Mouse (Mus musculus) adrenal gland (tissue): ENCODE measurements around the gene 1700001P01Rik.
"Not testable (repeated sequence)": the region's sequence is repeated elsewhere in the genome, so short reads cannot be mapped to it uniquely, and the experiment has no call there.

Source experiments
- intact Hi-C: fragments of 180-260 bp; cut with DNase I; formaldehyde crosslinking; loops from one replicate; pipeline ENCODE4 v1.15.1; 2025
- microRNA-seq, 2 experiments: library from miRNA; unstranded; fragments of <30 nt; microRNA quantifications; one replicate each; pipeline ENCODE4; 2019

1700001P01Rik gene

DNA sequence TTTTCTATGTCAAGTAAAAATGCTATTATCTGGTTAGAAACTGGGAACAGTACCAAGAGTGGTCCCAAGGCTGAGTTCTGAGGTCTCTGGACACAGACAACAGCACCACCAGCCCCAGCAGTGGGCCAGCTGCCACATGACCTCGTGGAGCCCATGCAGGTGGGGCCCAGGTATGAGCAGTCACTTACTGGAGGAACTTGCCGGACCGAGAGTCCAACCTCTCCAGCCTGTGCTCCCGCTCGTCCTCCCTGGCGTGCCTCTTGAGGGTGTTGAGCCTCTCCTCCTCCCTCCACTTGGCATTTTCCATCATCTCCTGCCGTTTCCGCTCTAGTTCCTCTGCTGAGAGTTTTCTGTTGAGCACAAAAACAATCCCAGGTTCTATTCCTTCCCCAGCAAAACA is 27.9 kb downstream of the 1700001P01Rik start:
- intact Hi-C loops: no loop called here

DNA sequence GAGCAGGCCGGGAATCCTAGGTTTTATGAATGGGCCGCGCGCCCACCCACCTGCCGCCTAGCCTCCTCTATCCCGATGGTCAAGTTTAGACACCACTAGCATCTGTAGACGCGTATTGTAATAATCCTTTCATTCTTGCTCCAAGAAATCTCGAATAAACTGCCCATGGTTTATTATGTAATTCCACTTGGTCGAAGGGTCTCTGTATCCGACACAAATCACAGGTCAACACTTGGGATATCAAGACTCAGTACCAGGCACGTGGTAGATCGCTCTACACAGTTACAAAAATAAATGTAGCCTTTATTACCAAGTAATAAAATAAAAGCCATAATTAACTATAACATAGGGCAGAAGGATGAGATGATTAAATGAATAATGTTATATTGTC is 30.4 kb downstream of the 1700001P01Rik start:
- intact Hi-C loops: no loop called here

DNA sequence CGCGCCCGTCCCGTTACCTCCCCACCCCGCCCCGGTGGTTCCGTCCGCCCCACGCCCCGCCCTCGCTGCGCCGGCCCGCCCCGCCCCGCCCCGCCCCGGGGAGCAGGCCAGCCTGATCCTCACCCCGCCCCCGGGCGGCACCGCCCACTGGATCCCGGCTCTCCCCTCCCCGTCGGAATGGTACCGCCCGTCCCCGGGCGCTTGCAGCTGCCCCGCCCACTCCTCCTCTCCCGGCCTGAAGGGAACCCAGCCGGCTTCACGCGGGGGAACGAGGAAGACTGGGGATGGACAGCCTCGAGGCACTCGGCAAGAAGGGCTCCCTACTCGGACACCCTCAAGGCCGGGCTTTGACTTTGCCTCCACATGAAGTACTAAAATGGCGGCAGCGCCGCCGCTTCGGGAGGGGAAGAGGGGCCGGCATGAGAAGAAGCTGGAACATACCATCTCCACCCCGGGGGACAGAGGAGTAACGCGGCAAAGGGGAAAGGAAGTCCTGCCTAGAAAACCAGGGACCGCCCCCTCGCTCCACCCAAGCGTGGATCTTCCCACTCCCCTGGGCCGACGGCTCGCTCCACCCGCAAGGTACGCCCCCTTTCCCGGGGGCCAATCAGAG is 30.9 kb downstream of the 1700001P01Rik start:
- intact Hi-C loops: loop anchor here (5.0 kb wide), 1 partner anchor 43 kb away; the partner anchor contains the start of genes Pcgf2 and Psmb3

DNA sequence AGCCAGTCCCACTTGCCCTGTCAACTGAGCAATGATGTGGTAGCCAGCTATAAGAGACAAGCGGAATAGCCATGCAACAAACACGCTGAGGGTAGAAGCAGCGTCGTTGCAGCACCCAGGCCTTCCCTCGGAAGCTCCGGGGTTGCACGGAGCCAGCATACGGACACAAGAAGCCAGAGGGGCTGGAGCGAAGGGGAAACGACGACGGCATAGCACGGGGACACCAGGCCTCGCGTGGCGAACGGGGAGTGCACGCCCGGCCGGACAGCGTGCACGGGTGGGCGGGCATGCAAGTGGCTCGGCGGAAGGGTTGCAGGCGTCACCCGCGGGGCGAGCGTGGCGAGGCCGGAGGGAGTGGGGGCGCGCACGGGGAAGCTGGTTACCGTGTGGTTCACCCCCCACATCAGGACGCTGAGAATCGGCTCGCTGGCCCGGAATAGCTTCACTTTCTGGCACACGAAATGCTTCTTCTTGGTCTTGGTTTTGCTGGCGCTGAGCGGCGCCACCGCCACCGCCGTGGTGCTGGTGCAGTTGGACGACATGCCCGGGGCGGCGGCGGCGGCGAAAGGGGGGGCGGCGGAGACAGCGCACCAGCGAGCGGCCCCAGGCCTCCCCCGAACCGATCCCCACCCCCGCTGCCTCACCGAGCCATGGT is 31.5 kb downstream of the 1700001P01Rik start, which contains the start of gene Pip4k2b:
TSS of gene Pip4k2b (minus strand) at position 642 of the 655 bp plus-strand sequence.
- intact Hi-C loops: loop anchor here (5.0 kb wide), 1 partner anchor 42 kb away; the partner anchor contains the start of genes Pcgf2 and Psmb3

DNA sequence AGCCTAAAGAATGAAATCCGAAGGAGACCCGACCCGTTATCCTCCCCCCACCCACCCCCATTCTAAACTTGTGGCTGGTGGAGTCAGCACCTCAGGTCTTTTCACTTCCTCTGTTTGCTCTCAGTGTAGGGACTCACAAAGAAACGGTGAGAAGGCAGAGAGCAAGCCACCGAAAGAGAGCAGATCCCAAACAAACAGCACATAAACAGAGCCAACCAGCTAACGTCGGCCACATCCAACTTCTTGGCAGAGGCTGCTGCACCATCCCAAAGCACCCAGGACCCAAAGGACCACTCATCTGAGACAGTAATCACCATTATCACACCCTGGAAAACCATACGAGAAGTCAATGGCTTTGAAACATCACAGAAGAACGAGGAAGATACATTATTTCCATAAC is 32.3 kb downstream of the 1700001P01Rik start:
- intact Hi-C loops: loop anchor here (5.0 kb wide), 1 partner anchor 41 kb away; the partner anchor contains the start of genes Pcgf2 and Psmb3

DNA sequence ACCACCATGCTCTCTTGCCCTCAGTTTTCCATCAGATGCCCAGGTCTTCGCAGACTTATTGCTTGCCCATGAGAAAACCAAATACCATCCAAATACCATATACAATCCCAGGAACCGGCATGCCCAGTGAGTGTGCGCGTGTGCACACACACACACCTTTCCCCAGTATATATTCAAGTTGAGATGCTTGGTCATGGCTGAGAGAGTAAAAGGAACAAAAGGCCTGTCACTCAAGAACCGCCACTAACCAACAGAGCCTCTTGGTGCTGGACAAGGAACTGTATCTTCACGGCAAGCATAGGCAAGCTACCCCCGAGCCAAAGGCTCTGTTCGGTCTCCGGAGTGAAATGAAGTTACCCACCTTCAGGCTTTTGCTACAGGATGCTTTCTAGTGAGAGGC is 33.1 kb downstream of the 1700001P01Rik start:
- intact Hi-C loops: loop anchor here (5.0 kb wide), 1 partner anchor 40 kb away; the partner anchor contains the start of genes Pcgf2 and Psmb3

DNA sequence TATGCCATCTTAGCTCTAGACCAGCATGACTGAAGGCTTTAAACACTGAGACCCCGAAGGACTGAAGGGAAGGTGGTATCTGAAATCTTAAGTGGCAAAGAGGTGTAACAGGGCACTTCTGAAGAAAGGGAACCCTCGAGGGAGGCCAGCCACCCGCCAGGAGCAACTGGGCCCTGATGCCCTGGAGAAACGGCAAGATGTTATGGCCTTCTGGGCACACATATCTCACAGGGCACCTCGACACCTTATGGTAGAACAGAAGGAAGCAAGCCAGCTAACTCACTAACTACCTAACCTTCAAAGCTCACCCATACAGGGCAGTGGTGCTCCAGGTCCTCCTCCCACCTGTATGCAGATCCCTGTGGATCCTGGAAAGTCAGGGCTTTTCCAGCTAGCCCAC is 33.6 kb downstream of the 1700001P01Rik start:
- intact Hi-C loops: loop anchor here (5.0 kb wide), 1 partner anchor 40 kb away; the partner anchor contains the start of genes Pcgf2 and Psmb3

DNA sequence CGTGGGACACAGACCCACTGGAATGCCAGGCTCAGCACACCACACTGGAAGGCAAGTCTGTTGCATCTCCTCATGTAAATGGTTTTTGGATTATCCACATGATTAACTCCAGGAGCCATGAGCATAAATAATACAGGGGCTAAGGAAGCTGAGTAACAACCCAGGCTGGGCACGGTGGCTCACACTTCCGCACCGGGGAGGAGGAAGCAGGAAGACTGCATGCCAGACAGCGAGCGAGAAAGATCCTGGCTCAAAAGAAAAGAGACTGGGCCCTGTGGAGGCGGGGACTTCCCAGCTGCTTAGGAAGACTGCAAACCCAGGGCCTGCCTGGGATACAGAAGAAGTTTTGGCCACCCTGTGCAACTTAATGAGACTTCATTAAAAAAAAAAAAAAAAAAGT is 35.5 kb downstream of the 1700001P01Rik start:
- intact Hi-C loops: loop anchor here (5.0 kb wide), 1 partner anchor 38 kb away; the partner anchor contains the start of genes Pcgf2 and Psmb3

DNA sequence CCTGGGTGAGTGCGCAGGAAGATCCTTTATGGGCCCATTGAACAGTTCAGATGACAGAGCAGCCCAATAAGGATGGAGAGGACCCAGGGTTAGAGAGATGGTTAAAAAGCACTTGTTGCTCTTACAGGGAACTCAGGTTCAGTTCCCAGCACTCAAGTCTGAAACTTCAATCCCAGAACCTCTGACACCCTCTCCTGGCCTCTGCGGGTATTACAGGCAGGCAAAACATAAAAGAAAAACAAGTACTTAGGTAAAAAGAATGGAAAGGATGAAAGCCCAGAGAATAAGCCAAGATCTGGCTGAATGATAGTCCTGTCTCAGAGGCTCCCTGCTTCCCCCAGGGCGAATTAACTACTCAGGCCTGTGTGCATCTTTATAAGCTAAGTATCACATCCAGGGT is 36.6 kb downstream of the 1700001P01Rik start:
- intact Hi-C loops: no loop called here

DNA sequence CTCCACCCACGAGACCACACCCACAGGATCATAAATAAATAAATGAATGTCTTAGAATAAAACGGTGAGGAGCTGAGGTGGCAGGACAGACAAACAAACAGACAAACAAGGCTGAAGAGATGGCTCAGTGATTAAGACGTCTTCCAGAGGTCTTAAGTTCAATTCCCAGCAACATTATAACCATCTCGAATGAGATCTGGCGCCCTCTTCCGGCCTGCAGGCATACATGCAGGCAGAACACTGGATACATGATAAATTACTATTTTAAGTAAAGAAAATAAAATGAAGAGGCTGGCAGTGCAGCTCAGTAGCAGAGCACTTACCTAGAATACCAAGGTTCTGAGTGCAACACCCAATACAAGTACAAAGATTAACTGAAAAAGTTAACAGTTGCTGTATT is 37.0 kb downstream of the 1700001P01Rik start:
- intact Hi-C loops: no loop called here

DNA sequence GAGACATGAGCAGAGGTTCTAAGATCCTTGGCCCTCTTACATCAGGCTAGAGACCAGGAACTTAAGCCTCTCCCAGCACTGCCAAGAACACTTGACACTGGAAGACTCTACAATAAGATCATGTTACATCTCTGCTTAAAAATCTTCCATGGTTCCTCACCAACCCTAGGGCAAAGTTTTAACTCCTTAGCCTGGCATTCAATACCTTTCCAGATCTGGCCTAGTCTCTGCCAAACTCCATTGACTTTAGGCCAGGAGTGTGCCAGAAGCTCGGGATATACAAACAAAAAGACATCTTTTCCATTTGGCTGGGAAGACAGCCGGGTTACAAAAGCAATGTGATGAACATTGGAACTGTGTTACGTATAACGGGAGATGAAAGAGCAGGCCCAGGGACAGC is 38.1 kb downstream of the 1700001P01Rik start:
- intact Hi-C loops: no loop called here

DNA sequence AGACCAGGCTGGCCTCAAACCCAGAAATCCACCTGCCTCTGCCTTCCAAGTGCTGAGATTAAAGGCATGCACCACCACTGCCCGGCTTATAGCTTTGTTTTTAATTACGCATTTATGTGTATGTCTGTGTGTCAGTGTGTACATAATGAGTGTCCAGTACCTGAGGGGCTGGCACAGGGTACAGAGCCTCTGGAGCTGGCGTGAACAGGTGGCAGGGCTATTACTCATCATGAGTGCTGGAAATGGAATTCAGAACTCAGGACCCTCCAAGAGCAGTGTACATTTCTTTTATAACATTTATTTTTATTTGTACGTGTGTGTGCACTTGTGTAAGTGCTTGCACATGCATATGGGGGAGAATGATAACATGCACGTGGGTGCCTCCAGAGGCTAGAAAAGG is 39.1 kb downstream of the 1700001P01Rik start:
- intact Hi-C loops: no loop called here

DNA sequence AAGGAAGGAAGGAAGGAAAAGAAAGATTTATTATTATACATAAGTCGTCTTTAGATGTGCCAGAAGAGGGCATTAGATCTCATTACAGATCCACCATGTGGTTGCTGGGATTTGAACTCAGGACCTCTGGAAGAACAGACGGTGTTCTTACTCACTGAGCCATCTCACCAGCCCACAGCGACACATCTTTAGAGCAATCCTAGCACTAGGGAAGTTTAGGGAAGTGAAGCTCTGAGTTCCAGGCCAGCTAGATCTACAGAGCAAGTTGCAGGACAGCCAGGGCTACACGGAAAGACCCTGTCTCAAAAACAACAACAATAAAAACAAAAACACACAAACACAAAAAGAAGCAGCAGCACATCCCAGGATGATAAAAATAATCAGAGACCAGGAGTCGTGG is 40.9 kb downstream of the 1700001P01Rik start:
- intact Hi-C loops: not testable (repeated sequence)

DNA sequence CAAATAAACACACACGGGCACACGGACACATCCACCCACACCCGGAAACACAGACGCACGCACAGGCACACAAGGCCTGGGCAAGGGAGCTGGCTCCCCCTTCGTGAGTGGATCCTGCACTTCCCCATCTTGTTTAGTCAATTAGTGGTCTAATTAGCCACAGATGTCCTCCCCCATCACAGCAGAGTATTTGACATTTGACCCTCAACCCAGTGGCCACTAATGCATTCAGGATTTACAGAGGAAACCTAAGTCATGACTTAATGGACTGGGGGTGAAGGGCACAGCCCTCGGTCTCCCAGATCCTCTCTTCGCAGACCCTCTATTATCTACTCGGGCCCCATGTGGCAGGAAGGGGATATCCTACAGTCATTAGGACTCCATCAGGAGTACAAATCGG is 42.0 kb downstream of the 1700001P01Rik start:
- intact Hi-C loops: no loop called here

DNA sequence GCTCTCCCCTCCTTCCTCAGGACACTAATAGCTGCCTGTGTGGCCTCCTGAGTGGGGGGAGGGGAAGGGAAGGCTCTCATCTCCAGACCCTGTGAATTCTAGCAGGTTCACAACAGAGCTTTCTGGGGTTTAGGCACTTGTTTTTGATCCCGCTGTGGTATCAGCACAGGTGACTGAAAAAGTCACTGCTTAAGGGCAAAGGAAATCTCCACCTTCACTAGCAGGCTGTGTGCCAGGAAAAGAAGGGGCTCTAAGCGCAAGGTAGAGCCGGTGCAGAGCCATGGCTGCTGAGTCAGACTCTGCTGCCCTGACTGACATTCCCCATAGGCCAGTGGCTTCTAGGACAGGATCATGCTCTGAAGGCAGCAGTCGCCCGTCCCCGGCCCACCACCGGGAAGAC is 47.0 kb downstream of the 1700001P01Rik start:
- intact Hi-C loops: no loop called here

DNA sequence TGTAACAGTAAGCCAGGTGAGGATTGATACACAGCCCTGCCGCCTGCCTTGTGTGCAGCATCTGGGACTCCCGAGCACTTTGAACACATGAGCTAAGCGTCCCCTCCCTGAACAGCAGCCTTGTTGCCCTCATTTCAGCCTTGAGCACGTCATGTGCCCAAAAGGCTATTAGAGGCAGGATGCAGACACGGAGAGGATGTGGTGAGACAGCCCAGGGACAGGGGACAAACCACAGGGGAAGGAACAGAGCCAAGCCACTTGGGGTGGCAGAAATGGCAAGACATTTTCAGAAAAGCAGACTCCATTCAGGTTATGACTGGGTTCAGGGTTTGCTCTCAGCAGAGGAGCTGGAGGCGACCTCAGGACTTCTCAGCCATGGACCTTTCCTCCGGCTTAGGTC is 47.4 kb downstream of the 1700001P01Rik start:
- intact Hi-C loops: no loop called here

DNA sequence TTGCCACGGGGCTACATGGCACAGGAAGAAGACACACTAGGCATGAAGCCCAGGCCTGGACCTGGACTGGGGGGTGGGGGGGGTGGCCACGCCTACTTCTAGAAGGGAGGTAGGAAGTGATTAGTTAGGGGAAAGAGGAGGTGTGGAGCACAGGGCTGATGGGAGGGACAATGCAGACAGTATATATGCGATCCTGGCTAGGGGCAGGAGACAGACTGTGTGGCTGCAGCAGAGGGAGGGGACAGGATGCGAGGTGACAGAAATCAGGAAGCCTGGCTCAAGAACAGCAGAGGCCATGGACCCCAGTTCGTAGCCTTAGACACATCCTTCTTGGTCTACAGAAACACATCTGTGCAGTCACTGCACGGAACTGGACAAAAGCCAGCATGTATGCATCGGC is 52.0 kb downstream of the 1700001P01Rik start:
- intact Hi-C loops: no loop called here

Small RNA genes lying within 50 kb of the gene (microRNA-seq; reads per million reads assigned to microRNA genes)
- 0 to 0.74 reads per million in 2 experiments for gene Mir8102
